Mouse (Mus musculus): ENCODE data around the gene Mettl6. TPM values are rescaled to one million over a fixed set of nuclear protein-coding genes. Genes with fewer than 3 reads are reported as not detected.
"Not testable (repeated sequence)": the region's sequence is repeated elsewhere in the genome, so short reads cannot be mapped to it uniquely, and the experiment has no call there.

Gene Mettl6
- polyA plus RNA-seq, 1 experiment from 2014 or later = 43.1 TPM

DNA sequence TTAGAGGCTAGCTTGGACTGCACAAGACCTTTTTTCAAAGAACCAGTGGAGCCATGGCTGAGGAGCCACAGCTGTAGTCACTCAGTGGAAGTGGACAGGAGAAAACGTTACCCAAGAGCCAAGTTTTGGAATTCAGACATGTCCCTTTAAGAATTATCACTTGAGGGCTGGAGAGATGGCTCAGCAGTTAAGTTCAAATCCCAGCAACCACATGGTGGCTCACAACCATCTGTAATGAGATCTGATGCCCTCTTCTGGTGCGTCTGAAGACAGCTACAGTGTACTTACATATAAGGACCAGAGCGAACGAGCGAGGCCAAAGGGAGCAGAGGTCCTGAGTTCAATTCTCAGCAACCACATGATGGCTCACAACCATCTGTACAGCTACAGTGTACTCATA, 32.6 kb downstream of the Mettl6 start:
- H3K4me2 ChIP-seq (ENCODE audit: low read length); H3K27ac ChIP-seq (ENCODE audit: low read length); H3K9me3 ChIP-seq (replicated peaks; ENCODE audit: control insufficient read depth, low read length, poor library complexity, severe bottlenecking); H3K4me3 ChIP-seq (ENCODE audit: low read depth, low read length); H3K4me1 ChIP-seq (ENCODE audit: control insufficient read depth, insufficient read depth, low read length); ATAC-seq; H3K36me3 ChIP-seq (ENCODE audit: control insufficient read depth, insufficient read depth, low read length); H3K27me3 ChIP-seq (ENCODE audit: control insufficient read depth, insufficient read depth, low read depth, low read length); H3K9ac ChIP-seq (ENCODE audit: low read depth, low read length): not testable (repeated sequence)
- WGBS = 68% methylated on average over 5 of the region's 5 CpGs

DNA sequence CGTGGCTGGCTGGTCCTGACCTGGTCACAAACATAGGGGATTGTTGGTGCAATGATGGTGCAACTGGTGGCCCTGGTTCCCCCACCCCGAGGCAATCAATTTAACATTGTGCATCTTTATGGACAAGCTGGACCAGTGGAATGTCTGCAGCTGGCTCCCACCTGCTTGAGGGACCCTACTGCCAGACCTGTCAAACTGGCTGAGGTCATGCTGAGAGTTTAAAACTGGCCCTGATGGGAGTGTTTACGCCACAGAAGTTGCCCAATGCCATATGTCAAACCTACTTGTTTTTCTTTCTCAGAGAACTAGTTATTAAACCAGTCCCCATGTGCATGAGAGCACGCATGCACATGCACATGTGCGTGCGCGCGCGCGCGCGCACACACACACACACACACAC, 36.8 kb downstream of the Mettl6 start:
- Histone ChIP-seq H3K36me3 (ENCODE audit: control insufficient read depth, insufficient read depth, low read length) (no peaks in the 10 kb centered on the region), H3K4me1 (ENCODE audit: control insufficient read depth, insufficient read depth, low read length) (no peaks in the 10 kb centered on the region), H3K4me3 (ENCODE audit: low read depth, low read length) (no peak overlapping the region), H3K9me3 (replicated peaks; ENCODE audit: control insufficient read depth, low read length, poor library complexity, severe bottlenecking) (no peaks in the 10 kb centered on the region), H3K27me3 (ENCODE audit: control insufficient read depth, insufficient read depth, low read depth, low read length) (no peaks in the 10 kb centered on the region), H3K4me2 (ENCODE audit: low read length) (no peak overlapping the region), H3K27ac (ENCODE audit: low read length) (no peak overlapping the region), H3K9ac (ENCODE audit: low read depth, low read length) (no peak overlapping the region)
- no peak for ATAC-seq
- WGBS = 94% methylated on average over 12 of the region's 12 CpGs

DNA sequence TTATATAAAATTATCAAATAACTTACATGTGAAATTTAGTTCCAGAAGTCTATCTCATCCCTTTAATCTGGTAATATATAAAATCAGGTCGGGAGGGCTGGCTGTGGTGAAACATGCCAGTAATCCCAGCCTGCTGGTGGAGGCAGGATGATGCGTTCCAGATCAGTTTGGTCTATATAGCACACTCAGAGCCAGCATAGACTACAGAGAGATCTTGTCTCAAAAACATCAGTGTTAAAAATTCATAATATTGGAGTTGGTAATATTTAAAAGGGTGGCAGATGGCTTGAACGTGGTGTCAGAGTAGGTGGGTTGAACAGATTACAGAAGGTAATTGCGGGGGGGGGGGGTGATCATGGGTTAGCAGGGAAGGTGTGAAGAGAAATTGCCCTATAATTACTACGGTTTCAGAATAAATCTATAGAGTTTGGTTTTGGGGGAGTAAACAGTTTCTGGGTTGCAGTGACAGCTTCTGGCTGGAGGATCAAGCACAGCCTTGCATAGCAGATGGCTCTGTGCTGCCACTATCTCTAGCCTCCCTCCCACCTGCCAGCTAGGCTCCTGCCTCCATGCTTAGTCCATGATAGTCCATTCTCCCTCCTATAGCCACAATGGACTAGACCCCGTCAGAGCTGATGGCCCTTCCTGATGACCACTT, 38.6 kb downstream of the Mettl6 start:
- no peaks in the 10 kb centered on the region for H3K36me3 ChIP-seq (ENCODE audit: control insufficient read depth, insufficient read depth, low read length)
- ATAC-seq = no peak

DNA sequence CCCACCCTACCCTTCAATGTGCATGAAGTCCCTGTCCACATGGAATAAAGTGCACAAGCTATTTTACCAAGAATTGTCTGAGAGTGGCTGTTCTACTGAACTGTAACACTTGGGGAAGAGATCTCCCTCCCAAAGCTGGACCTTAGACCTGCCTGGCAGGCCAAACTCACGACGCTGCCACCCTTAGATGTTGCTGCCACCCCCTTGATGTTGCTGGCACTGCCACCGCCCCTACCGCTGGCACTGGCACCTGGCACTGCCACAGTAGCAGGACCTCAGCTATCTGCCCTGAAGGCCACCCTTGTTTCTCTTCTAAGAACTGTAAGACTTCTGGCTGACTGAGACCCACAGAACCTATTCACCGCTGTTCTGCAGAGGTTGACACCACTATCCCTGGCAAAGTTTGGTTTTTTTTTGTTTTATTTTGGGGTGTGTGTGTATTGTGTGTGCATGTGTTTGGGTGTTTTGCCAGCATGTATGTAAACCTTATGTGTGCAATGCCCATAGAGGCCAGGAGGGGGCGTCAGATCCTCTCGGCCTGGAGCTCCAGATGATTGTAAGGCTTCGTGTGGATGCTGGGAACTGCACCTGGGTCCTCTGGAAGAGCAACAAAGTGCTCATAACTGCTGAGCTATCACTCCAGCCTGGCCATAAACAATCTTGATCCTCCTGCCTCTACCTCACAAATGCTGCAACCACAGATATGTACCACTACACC, 39.8 kb downstream of the Mettl6 start:
- no peak for ATAC-seq
- 84% methylated on average over 8 of the region's 8 CpGs for WGBS
- Histone ChIP-seq H3K9me3 (replicated peaks; ENCODE audit: control insufficient read depth, low read length, poor library complexity, severe bottlenecking) (no peaks in the 10 kb centered on the region), H3K4me3 (ENCODE audit: low read depth, low read length) (no peak overlapping the region), H3K36me3 (ENCODE audit: control insufficient read depth, insufficient read depth, low read length) (no peaks in the 10 kb centered on the region), H3K4me1 (ENCODE audit: control insufficient read depth, insufficient read depth, low read length) (no peaks in the 10 kb centered on the region), H3K27me3 (ENCODE audit: control insufficient read depth, insufficient read depth, low read depth, low read length) (no peaks in the 10 kb centered on the region), H3K9ac (ENCODE audit: low read depth, low read length) (no peak overlapping the region), H3K4me2 (ENCODE audit: low read length) (no peak overlapping the region), H3K27ac (ENCODE audit: low read length) (no peak overlapping the region)

More for the DNA sequence above, 38.6 kb downstream of the Mettl6 start:
- no peak overlapping the region for H3K9ac ChIP-seq (ENCODE audit: low read depth, low read length)
- H3K9me3 ChIP-seq (replicated peaks; ENCODE audit: control insufficient read depth, low read length, poor library complexity, severe bottlenecking) = no peaks in the 10 kb centered on the region
- no peak overlapping the region for H3K4me3 ChIP-seq (ENCODE audit: low read depth, low read length)
- H3K4me2 ChIP-seq (ENCODE audit: low read length) = no peak overlapping the region
- WGBS = 90% methylated on average over 6 of the region's 6 CpGs
- H3K4me1 ChIP-seq (ENCODE audit: control insufficient read depth, insufficient read depth, low read length) = no peaks in the 10 kb centered on the region
- no peak overlapping the region for H3K27ac ChIP-seq (ENCODE audit: low read length)
- no peaks in the 10 kb centered on the region for H3K27me3 ChIP-seq (ENCODE audit: control insufficient read depth, insufficient read depth, low read depth, low read length)

DNA sequence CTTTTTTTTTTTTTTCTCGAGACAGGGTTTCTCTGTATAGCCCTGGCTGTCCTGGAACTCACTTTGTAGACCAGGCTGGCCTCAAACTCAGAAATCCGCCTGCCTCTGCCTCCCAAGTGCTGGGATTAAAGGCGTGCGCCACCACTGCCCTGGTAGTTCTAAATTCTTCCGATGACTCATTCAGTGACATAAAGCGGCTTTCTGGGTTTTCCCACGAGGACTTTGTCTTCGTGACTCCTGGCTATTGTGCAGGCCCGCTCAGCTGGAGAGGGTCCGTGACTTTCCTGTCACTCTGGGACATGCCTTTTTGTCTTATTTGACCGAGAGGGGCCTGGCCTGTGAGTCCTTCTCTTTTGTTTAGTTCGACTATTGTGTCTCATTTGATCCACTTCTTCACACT, 40.9 kb downstream of the Mettl6 start:
- not testable (repeated sequence) for H3K4me2 ChIP-seq (ENCODE audit: low read length)

DNA sequence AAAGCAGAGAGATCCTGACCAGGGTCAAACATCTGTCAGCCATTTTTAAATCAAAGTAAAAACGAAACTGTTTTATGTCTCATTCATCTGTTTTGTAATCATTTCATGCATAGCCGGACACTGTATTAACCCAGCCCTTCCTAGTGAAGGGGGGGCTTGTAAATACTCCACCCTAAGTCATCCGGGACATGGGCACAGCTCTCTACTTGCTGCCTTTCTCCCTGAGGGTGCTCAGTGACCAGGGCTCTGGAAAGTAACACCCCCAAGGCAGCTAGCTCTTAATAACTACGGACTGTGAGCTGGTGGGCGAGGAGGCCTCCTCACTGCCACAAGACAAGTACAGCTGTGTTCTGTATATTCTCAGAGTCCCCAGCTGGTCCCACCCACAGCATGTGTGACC, 45.8 kb downstream of the Mettl6 start:
- Histone ChIP-seq H3K9me3 (replicated peaks; ENCODE audit: control insufficient read depth, low read length, poor library complexity, severe bottlenecking) (no peaks in the 10 kb centered on the region), H3K27ac (ENCODE audit: low read length) (no peak overlapping the region), H3K36me3 (ENCODE audit: control insufficient read depth, insufficient read depth, low read length) (no peaks in the 10 kb centered on the region), H3K4me1 (ENCODE audit: control insufficient read depth, insufficient read depth, low read length) (no peaks in the 10 kb centered on the region), H3K4me2 (ENCODE audit: low read length) (no peak overlapping the region), H3K4me3 (ENCODE audit: low read depth, low read length) (no peak overlapping the region), H3K9ac (ENCODE audit: low read depth, low read length) (no peak overlapping the region), H3K27me3 (ENCODE audit: control insufficient read depth, insufficient read depth, low read depth, low read length) (no peaks in the 10 kb centered on the region)
- 78% methylated on average over 5 of the region's 5 CpGs for WGBS
- ATAC-seq = no peak

More for the DNA sequence above, 40.9 kb downstream of the Mettl6 start:
- WGBS = 54% methylated on average over 12 of the region's 12 CpGs
- H3K9me3 ChIP-seq (replicated peaks; ENCODE audit: control insufficient read depth, low read length, poor library complexity, severe bottlenecking); H3K9ac ChIP-seq (ENCODE audit: low read depth, low read length); H3K4me3 ChIP-seq (ENCODE audit: low read depth, low read length); H3K27ac ChIP-seq (ENCODE audit: low read length); ATAC-seq; H3K36me3 ChIP-seq (ENCODE audit: control insufficient read depth, insufficient read depth, low read length); H3K4me1 ChIP-seq (ENCODE audit: control insufficient read depth, insufficient read depth, low read length); H3K27me3 ChIP-seq (ENCODE audit: control insufficient read depth, insufficient read depth, low read depth, low read length): not testable (repeated sequence)

DNA sequence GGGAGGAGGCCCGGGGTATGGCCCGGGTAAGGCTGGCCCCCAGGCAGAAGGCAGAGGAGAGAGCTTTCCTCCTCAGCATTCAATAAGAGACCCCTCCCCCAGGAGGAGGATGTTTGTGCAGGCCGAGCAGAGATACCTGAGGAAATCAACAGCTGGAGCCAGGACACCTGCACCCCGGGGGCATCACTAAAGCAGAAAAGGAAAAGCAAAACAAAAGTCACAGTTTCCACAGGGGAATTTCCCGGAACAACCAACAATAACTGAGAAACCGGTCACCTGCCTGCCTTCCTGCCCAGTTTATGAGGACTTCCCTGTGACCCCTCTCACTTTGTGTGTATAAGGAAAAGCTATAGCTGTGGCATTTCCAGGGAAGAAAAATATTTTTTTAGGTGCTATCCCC, 51.2 kb downstream of the Mettl6 start:
- Histone ChIP-seq H3K27ac (ENCODE audit: low read length) (no peak overlapping the region), H3K4me1 (ENCODE audit: control insufficient read depth, insufficient read depth, low read length) (no peaks in the 10 kb centered on the region), H3K27me3 (ENCODE audit: control insufficient read depth, insufficient read depth, low read depth, low read length) (no peaks in the 10 kb centered on the region), H3K4me3 (ENCODE audit: low read depth, low read length) (no peak overlapping the region), H3K9ac (ENCODE audit: low read depth, low read length) (no peak overlapping the region), H3K9me3 (replicated peaks; ENCODE audit: control insufficient read depth, low read length, poor library complexity, severe bottlenecking) (no peaks in the 10 kb centered on the region), H3K4me2 (ENCODE audit: low read length) (no peak overlapping the region), H3K36me3 (ENCODE audit: control insufficient read depth, insufficient read depth, low read length) (no peaks in the 10 kb centered on the region)
- WGBS = 77% methylated on average over 6 of the region's 6 CpGs
- no peak for ATAC-seq

DNA sequence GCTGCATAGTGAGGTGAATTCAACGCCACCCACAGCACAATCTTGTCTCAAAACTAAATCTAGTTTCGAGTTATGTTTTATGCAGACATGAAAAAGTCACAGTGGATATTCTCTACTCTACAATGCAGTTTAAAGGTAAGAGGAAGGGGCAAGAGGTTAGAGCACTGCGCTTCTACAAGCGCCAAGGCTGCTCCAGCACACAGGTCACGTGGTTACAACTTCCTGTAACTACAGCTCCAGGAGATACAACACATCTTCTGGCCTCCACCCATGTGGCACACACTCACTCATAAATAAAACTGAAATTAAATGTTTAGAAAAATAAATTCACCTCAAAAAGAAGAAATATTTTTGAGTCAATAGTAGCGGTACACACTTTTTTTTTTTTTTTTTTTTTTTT, 54.1 kb downstream of the Mettl6 start:
- Histone ChIP-seq H3K4me1 (ENCODE audit: control insufficient read depth, insufficient read depth, low read length) (peaks cover 8% of the 10 kb centered on the region), H3K4me2 (ENCODE audit: low read length) (no peak overlapping the region), H3K36me3 (ENCODE audit: control insufficient read depth, insufficient read depth, low read length) (no peaks in the 10 kb centered on the region), H3K4me3 (ENCODE audit: low read depth, low read length) (no peak overlapping the region), H3K9me3 (replicated peaks; ENCODE audit: control insufficient read depth, low read length, poor library complexity, severe bottlenecking) (no peaks in the 10 kb centered on the region), H3K9ac (ENCODE audit: low read depth, low read length) (no peak overlapping the region), H3K27me3 (ENCODE audit: control insufficient read depth, insufficient read depth, low read depth, low read length) (no peaks in the 10 kb centered on the region), H3K27ac (ENCODE audit: low read length) (no peak overlapping the region)
- ATAC-seq = no peak
- WGBS = 84% methylated on average over 6 of the region's 6 CpGs

DNA sequence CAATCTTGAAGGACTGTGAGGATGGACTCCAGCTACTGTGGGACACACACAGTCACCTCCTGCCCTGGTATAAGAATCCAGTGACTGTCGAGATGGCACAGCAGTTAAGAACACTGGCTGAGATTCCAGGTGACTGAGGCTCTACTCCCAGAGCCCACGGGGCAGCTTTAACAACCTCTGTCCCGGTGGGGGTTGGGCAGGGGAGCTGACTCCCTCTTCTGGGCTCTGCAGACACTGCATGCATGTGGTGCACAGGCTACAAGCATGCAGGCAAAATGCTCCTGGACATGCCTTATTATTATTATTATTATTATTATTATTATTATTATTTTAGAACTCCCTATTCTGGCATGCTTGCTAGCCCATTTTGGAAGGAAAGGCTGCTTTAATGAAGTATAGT, 54.6 kb downstream of the Mettl6 start:
- peaks cover 8% of the 10 kb centered on the region for H3K4me1 ChIP-seq (ENCODE audit: control insufficient read depth, insufficient read depth, low read length)
- 30% methylated on average over 3 of the region's 3 CpGs for WGBS
- H3K9ac ChIP-seq (ENCODE audit: low read depth, low read length) = no peak overlapping the region
- ATAC-seq = no peak
- no peak overlapping the region for H3K4me3 ChIP-seq (ENCODE audit: low read depth, low read length)
- no peaks in the 10 kb centered on the region for H3K9me3 ChIP-seq (replicated peaks; ENCODE audit: control insufficient read depth, low read length, poor library complexity, severe bottlenecking)
- H3K36me3 ChIP-seq (ENCODE audit: control insufficient read depth, insufficient read depth, low read length) = no peaks in the 10 kb centered on the region
- H3K27me3 ChIP-seq (ENCODE audit: control insufficient read depth, insufficient read depth, low read depth, low read length) = no peaks in the 10 kb centered on the region
- no peak overlapping the region for H3K27ac ChIP-seq (ENCODE audit: low read length)
- H3K4me2 ChIP-seq (ENCODE audit: low read length) = no peak overlapping the region
